Mouse (Mus musculus) right cerebral cortex, postnatal 14 days (tissue): ENCODE results near the gene Gm21679.
"Not testable (repeated sequence)": the region's sequence is repeated elsewhere in the genome, so short reads cannot be mapped to it uniquely, and the experiment has no call there.

Experiments
- DNase-seq: peaks from one replicate; pipeline ENCODE4 v3.0.0; 2022

The Gm21679 gene

GRCm38 (mm10) chrY:29683270-29683669 is at the start of gene Gm21679:
Gene Gm21679, minus strand, starts transcription at chrY:29683370.
- DNase-seq: not testable (repeated sequence)
